Mouse (Mus musculus): ENCODE measurements around the gene Ranbp9.
A peak's percentile ranks its signal among the peaks of the same experiment; 100 is the strongest.

Ranbp9 gene

DNA sequence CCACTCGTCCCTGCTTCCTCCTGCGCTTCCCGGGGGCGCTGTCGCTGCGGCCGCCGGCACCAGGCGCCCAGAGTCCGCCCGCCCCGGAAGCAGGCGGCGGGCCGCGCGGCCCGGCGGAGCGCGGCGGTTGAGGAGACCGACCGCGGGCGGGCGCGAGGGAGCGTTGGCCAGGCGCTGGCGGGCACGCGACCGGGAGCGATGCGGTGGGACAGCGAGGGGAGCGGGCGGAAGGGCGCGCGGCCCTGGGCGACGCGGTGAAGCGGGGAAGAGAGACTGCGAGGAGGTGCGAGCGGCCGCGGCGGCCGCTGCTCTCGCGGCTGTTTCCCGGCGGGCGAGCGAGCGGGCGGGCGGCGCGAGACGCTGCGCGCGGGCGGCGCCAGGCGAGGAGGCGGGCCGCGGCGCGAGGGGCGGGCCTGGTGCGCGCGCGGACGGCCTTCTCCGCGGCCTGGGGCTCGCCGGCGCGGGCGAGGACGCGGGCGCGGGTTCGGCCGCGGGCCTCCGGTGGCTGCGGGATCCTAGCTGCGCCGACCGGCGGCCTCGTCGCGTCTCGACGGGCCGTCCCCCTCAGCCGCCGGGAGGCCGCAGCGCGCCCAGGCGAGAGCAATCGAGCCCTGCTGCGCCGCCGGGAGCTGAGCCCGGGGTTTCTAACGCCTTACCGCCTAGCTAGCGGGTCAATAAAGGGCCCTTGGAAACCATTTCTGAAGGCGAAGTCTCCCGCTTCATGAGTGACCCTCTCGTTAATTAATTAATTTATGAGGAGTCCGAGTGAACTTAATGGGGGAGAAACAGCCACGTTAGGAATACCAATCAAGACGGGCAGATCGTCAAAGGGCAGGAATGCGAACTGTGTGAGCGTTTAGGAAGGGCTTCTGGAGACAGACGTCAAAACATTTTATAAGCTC is at the start of gene Ranbp9:
TSS of gene Ranbp9 (minus strand) at position 326 of the 902 bp plus-strand sequence.
- DNase-seq, result peak; percentile 85

DNA sequence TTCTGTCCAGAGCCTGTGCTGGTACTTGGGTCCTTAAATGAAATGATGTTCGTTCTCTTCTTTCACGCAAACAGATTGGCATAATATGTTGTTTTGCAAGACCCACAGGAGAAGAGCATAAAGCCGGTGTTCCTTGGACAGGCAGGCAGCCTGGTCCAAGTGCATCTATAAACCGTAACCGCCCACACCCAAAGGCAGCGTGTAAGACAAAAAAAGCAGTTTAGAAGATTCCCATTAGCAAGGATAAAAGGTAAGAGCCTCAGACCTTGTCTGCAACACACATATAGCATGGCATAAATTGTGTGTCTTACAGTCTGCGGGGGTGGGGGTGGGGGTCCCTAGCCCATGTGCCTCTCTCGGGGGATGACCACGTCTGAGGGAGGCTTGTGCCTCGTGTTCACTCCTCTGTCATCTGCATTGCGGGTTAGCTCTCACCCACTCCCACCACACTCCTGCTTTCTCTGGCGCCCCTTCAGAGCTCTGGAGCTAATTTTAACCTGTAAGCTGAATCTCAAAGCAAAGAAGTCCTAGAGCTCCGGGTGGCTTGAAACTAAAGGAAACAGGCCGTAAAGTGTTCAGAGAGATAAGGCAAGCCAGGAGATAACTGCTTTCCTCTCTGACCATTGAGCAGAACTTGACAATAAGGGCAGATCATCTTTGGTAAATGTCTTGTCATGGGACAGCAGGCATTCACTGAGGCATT is 49.2 kb upstream of the Ranbp9 start:
- no peak for DNase-seq

DNA sequence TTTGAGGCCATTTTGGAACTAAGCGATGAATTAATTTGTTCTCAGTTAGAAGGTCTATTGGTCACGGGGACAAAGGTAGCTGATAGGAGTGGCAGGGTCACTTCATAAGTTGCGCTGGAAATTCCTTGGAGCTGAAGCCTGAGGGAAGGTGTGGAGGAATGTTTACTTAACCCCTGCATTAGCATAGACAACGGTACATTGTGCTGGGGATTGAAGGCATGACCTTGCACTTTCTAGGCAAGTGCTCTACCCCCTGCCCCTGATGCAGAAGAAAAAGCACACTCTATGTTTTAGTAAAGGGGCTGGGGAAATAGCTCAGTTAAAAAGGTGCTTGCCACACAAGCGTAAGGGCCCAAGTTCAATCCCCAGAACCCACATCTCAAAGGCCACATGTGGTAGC is 45.2 kb upstream of the Ranbp9 start:
- DNase-seq, result no peak

DNA sequence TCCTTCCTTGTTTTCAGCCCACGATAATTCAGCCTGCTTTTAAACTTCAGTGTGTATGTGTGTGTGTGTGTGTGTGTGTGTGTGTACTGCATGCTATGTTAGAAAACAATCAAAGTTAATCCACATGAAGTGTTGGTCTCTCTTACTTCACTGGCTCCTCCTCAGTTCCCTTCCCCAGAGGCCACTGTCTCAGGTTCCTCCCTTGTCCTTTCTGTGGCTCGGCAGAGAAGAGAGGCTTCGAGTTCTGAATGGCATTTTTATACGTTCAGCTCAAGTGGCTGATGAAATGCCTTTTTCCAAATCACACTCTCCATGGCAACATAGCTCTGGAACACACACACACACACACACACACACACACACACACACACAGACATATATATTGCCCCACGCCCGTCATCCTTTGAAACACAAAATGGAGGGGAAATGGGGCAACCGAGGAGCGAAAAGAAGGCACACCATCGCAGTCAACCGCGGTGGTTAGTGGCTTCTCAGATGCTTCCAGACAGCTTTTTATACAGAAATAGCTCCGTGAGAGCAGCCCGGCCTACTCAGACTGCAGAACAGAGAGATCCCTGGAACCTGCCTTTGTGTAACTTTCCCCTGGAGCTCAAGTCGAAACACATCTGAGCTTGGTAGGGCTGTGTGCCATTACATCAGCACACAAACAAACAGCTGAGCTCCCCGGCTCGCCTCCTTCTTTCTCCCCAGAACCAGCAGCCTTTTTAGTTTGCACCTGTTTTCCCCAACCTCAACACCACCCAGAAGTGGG is 44.5 kb upstream of the Ranbp9 start:
- DNase-seq, result peak; percentile 49

DNA sequence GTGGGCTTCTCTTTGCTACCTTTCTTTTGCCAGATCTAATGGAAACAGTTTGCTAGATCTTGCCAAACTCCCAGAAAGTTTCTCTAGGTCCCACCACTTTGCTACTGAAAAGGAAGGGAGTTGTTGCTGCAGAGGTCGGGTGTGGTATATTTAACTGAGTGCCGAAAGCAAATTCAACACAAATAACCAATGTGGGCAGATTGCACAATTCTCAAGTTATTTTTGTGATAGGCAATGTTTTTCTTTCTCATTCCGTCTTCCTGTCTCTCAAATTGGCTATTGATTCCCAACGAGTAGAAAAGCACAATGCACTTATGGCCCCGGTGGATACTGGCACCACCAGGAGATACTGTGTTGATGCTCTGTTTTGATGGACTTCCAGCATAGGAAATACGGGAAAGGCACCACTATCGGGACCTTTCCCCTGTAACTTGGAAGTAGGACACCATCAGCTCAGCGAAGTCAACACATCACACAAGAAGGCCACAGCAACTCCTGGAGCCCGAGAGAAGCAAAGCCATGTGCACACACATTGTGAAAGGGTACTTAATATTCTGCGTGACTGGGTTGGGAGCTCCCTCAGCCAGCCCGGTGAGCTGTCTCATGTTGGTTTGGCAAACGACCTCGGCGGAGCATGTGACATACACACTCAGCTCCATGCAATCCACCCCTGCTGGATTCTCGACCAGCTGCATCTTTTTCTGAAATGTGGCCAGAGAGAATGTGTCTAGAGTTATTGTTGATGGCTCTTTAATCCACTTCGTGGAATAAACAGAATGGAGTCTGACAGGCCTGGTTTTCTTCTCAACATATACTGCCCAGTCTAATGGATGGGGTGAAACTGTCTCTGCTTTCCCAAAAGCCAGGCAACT is 43.6 kb upstream of the Ranbp9 start:
- no peak for DNase-seq

DNA sequence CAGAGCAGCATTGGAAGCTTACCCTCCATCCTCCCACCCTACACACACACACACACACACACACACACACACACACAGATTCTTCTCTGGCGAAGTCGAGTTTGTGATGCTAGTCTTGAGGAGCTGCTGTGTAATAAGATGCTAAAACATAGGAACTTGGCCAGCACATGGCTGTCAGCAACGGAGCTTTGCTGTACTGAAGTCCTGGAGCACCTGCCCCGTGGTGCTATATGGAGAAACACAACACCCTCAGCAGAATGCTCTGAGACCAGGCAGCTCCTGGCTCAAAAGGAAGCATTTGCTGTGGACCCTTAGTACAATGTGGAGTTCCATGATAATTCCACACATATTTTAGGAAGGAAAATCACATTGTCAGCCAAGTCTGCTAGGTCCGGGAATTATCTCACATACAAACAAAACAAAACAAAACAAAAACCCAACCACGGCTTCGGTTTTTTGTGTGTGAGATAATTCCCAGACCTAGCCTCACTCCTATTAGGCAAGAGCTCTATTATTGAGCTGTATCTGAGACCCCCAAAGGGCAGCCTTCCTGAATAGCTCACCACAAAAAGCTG is 42.9 kb upstream of the Ranbp9 start:
- DNase-seq, result no peak

DNA sequence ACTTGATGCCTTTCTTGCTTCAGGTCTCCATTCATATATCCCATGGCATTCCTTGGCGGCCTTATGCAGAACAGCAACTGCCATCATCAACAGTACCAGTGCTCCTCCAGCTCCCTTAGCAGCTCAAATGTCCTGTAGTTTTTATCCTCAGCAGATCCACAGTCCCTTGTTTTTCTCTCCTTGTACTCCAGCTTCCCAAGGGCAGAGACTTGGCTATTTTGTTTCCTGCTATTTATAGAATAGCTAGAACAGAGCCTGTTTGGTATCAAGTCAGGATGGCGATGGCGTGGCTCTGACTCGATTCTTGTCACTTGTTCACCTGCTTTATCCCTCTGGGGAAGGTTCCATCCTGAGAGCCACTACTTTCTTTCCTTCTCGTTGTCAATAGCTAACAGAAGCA is 40.9 kb upstream of the Ranbp9 start:
- DNase-seq, result no peak

DNA sequence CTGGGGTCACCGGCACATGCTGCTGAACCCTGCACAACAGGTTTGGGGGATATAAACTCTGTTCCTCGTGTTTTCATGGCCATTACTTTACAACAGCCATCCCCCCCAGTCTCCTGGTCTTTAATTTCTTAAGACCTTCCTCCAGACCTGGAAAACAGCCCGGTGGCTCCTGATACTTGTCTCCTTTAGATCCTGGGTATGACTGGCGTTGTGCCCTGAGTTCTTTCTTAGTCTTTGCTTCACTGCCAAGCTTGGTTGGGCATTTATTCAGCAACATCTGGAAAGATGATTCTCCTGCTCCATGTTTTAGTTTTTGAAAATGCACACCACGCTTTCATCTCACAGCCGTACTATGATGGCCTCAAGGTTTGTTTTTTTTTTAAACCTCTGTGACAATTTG is 38.2 kb upstream of the Ranbp9 start:
- no peak for DNase-seq

DNA sequence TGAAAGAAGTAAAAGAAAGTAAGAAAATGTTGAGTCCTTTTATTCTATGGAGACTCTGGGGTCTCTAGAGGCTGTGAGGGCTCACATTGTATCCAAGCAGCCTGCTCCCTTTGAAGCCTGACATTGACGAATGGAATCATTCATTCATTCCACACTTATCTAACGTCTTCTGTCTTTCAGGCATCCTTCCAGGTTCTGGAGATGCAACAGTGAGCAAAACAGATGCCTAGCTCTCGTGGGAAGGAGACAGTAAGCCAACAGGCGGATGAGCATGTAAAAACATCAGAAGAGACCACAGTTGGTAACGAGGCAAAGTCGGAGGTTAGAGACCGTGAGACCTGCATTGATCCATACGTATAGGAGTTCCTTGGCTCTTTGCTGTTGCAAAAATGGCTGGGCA is 36.3 kb upstream of the Ranbp9 start:
- no peak for DNase-seq

DNA sequence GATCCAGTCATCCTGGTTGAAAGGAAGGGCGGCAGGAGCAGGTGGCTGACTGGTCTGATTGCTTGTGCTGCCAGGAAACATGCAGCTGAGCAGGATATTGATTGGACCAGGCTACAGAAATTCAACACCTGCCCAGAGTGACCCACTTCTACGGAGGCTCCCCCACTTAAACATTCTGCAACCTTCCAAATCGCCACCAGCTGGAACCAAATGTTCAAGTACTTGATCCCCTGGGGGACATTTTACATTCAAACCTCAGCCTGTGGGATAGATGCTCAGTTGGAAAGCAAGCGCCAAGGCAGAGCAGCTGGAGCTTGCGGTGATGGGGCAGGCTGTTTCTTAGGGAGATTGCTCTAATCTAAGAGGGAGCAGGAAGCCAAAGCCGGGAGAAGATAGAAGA is 35.8 kb upstream of the Ranbp9 start:
- no peak for DNase-seq

DNA sequence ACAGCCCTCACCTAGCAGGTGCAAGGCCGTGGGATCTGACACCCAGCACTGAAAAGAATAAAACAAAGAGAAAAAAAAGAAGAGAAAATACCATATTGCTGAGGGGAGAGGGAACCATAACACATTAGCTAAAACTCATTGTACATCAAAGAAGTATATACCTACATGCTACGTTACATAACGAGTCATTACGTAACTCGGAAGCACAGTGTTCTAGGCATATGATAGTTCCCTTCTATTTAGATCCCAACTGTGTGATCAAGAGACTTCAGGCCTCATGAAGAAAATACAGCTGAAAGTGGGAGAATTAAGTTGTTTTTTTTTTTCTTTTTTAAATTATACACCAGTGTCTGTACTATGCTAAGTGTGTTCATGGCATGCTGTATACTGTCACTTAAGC is 35.0 kb upstream of the Ranbp9 start:
- DNase-seq, result no peak

DNA sequence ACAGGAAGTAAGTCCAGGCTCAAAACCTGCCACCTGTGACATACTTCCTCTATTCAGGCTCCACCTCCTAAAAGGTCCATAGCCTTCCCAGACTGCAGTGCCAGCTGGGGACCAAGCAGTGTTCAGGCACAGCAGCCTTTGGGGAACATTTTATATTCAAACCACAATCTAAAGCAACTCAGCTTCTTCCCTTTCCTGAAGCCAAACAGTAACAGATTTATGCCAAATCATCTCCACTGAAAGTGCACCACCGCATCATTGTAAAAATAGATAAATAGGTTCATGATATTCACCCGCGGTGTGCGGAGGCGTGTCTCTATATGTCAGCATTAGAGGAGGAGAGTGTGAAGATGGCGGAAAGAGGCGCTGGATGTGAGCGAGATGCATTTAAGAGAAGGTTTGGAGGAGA is 33.9 kb upstream of the Ranbp9 start:
- no peak for DNase-seq

DNA sequence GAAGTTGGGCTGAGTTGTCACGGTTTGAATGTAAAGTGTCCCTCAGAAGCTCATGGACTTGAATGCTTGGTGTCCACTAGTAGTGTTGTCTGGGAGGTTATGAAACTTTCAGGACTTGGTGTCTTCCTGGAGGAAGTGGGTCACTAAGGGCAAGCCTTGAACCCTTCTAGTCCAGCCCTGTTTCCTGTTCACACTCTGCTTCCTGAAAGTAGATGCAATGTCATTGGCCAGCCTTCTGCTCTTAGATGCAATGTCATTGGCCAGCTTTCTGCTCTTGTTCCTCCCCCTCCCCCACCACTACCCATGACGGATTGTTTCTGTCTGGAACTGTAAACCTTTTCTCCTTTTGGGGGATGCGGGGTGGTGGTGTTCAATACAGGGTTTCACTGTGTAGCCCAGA is 31.7 kb upstream of the Ranbp9 start:
- DNase-seq, result no peak

DNA sequence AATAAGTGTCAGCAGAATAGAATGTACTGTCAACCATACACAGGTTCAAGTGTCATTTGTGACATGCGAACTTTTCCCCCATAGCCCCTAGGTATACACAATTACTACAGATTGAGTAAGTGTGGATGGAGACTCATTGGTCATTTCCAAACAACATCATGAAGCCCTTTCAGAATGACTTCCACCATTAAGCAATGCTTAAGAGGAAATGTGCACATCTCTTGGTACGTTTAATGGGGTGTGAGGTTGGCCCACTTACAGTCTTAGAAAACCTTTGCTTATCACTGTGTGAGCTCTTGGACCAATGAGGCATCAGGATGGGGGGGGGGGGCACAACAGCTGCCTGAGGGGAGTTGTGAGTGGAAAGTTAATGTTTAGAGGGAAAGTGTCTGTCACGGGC is 24.7 kb upstream of the Ranbp9 start:
- DNase-seq, result no peak

DNA sequence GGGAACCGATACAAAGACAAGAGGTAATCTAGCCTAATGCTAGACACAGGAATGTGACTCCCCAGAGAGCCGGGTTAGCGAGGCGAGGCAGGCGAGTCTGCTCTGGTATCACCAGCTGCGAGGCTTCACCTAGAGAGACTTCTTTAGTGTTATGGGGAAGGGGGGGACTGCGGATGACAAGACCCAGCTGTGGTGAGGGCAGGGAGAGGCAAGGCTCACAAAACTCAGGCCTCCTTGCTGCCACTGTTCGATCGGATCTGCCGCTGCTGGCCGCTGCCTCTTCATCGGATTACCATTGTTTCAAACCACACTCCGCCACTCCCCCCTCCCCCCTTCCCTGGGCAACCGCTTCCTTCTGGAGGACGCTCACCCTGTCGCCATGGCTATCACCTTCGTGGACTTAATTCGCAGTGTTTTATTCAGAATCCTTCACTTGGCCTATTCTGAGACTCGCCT is 22.3 kb upstream of the Ranbp9 start:
- peak; percentile 68 for DNase-seq

DNA sequence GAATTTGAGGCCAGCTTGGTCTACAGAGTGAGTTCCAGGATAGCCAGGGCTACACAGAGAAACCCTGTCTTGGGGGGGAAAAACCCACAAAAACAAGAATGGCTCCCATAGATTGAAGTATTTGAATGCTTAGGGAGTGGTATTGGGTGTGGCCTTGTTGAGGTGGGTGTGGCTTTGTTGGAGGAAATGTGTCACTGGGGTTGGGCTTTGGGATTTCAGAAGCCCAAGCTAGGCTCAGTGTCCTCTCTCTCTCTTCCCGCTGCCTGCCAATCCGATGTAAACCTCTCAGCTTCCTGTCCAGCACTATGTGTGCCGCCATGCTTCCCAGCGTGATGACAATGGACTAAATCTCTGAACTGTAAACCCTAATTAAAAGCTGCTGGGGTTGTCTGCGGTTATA is 20.5 kb upstream of the Ranbp9 start:
- DNase-seq, result no peak

DNA sequence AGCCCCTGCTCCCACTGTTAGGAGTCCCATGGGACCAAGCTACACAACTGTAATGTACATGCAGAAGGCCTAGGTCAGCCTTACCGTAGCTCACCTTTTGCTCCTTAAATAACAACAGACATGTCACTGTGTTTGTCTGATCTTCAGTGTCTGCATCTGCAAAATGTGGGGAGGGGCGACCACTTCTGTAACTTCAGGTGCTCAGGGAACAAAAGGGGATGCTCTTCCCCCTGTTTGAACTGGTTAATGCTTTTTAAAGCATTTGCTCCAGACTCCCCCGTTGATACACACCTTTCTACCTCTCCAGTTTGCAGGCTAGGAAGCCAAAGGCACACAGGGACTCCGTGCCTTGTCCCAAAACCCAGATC is 19.4 kb upstream of the Ranbp9 start:
- peak; percentile 72 for DNase-seq

DNA sequence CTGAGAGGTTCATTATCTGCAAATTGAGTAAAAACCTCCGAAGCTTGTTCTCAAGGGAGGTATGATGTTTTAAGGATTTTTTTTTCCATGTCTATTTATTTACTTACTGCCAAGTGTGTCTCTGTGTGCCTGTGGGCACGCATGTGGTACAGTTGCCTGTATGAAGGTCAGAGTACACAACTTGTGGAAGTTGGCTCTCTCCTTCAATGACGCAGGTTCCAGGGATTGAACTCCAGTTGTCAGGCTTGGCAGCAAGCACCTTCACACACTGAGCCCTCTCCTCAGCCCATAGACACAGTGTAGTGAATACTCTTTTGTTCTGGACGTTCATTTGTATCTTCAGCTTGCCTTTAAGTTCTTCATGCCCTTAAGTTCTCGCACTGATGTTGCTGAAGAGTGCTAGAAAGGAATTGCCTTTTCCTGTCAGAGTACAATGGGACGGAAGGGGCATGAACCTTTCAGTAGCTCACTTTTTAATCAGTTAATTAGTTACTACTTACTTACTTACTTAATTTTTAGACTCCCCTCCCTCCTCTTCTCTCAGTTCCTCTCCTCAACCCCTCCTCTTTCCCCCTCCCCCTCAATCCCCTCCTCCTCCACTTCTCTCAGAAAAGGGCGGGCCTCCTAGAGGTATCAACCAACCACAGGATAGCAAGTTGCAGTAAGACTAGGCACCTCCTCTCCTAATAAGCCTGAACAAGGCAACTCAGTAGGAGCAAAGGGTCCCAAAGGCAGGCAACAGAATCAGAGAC is 18.8 kb upstream of the Ranbp9 start:
- DNase-seq, result no peak

DNA sequence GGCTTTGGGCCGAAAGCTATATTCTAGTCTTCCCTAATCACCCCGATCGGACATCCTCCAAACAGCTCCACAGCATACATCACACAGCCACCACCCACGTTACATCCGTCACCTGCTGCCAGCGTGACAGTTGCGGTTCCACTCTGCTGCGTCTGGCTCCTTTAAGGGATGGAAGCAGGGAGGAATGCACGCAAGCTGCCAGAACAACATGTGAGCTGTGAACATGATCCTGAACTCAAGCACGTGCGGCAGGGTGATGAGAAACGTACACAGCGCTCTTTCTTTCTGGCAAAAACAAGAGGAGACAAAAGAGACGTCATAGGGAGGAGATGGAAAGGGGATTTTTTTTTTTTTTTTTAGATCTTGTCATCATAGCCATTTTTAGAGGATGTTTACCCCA is 17.8 kb upstream of the Ranbp9 start:
- no peak for DNase-seq

DNA sequence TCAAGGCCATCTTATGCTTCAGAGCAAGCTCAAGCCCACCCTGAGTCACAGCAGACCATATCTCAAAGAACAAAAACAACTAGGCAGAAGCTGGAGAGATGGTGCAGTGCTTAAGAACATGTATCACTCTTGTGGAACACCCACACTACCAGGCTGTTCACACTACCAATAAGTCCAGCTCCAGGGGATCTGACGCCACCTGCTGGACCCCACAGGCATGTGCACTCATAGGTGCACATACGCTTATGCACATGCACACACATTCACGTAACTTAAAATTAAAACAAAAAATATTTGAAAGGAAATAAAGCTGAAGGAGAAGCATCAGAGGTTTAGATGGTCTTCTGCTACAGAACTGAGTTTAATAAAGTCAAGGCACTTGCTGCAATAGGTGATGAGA is 16.7 kb upstream of the Ranbp9 start:
- no peak for DNase-seq

DNA sequence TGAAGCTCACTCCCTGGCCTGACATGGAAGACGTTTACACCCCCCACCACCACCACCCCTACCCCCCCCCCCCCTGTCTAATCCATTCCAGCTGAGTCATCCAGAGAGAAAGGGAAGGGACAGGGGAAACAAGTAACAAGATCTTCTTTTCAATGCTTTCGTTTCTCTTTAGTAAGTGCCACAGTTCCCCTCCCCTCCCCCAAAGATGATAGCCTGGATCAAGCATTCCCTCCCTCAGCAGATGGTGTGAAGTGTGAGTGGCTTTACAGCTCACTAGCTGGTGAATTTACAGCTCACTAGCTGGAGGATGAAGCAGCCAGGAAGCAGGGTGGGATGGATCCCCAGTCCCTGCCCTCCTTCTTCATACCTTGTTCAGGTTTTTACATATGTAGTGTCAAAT is 15.6 kb upstream of the Ranbp9 start:
- DNase-seq, result no peak
